Mouse (Mus musculus): ENCODE measurements around the gene Armh4. TPM values are rescaled to one million over a fixed set of nuclear protein-coding genes. Genes with fewer than 3 reads are reported as not detected.
A peak's percentile ranks its signal among the peaks of the same experiment; 100 is the strongest.
"Not testable (repeated sequence)": the region's sequence is repeated elsewhere in the genome, so short reads cannot be mapped to it uniquely, and the experiment has no call there.

The Armh4 gene
- polyA plus RNA-seq, 1 experiment from 2014 or later, result 23.5 TPM

DNA sequence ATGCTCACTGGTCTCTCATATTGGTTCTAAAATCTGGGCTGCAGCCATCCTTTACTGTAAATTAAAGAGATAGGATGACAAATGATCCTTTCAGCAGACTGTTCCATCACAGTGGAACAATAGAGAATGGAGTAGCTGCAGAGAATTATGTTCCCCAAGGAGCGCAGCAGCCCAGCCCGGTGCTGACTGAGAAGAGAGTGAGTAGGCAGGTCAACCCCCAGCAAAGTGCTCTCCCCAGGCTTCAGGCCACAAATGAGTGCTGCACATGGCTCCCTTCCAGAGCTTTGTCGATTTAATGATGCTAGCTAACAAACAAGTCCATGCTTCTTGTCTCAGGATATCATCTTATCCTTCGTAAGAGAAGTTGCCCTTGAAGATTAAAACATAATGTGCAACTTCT lies 2.8 kb downstream of the Armh4 start:
- WGBS, result 51% methylated on average over 4 of the region's 4 CpGs
- Histone ChIP-seq H3K4me3 (no peak overlapping the region), H3K27me3 (no peaks in the 10 kb centered on the region), H3K36me3 (no peaks in the 10 kb centered on the region), H3K4me2 (no peak overlapping the region), H3K9ac (no peak overlapping the region), H3K4me1 (replicated peaks) (peaks cover 25% of the 10 kb centered on the region), H3K27ac (replicated peaks) (no peak overlapping the region), H3K9me3 (no peaks in the 10 kb centered on the region)
- no peak for ATAC-seq (ENCODE audit: low FRiP score, low read depth)

DNA sequence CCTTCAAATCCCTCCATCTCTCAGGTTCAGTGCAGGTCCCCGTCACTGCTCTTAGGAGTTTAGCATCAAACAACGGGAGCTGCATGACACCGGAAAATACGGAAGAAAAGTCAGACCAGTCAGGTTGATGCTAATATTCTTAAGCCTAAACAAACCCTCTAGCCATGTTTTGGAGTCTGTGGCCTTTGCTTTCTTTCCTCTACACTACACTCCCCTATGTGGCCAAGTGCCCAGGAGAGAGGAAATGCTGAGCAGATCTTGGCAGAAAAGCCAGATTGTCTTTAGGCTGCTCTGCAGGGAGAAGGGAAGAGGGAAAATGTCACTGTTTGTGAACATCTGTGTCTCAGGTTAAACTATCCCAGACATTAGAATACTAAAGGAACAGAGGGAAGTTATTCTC lies 5.6 kb downstream of the Armh4 start:
- not testable (repeated sequence) for H3K4me3 ChIP-seq; H3K27me3 ChIP-seq; H3K9ac ChIP-seq; H3K27ac ChIP-seq (replicated peaks); H3K36me3 ChIP-seq; H3K4me2 ChIP-seq; ATAC-seq (ENCODE audit: low FRiP score, low read depth); H3K9me3 ChIP-seq
- 86% methylated on average over 4 of the region's 4 CpGs for WGBS
- H3K4me1 ChIP-seq (replicated peaks), result peaks cover 18% of the 10 kb centered on the region

DNA sequence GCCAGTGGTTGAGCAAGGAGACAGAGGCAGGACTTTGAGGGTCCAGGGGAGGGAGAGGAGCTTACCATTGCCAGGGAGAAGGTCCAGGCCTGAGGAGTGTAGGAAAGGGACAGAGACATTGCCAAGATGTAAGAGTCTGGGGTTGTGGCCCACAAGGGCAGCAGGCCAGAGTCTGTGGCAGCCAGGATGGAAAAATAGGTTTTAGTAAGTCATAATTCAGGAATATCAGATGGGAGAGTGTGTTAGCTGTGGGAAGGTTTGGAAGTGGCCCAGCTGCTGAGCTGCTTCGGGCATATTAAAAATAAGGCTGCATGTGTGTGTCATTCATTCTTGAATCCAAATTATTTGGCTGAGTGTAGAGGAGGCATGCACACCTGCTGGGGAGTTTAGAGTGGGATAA lies 11.4 kb downstream of the Armh4 start:
- Histone ChIP-seq H3K4me1 (replicated peaks) (0 out of 2 replicates have a peak, but pooled peaks cover 4% of the 10 kb centered on the region), H3K27me3 (no peaks in the 10 kb centered on the region), H3K36me3 (peaks cover 7% of the 10 kb centered on the region), H3K4me2 (no peak overlapping the region), H3K9me3 (no peaks in the 10 kb centered on the region), H3K27ac (replicated peaks) (no peak overlapping the region), H3K9ac (no peak overlapping the region), H3K4me3 (no peak overlapping the region)
- ATAC-seq (ENCODE audit: low FRiP score, low read depth), result no peak
- 73% methylated on average over 1 of the region's 1 CpGs for WGBS

DNA sequence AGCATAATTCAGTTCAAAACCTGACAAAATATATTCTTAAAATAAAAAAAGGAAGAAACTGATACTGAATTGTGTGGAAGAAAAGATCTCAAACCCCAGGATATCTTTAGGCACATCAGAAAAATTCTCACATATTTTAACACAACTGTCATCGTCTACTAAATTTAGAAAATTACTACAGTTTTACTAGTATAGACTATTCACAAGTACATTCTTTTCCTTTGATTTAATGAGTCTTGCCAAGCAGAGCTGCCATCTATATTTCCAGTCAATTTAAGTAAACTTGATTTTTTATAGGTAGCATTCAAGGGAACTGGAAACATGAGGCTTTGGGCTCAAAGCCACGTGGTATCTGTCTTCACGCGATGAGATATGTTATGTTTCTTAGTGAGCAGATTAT lies 16.6 kb downstream of the Armh4 start:
- Histone ChIP-seq H3K9me3 (no peaks in the 10 kb centered on the region), H3K9ac (no peak overlapping the region), H3K36me3 (peaks cover 7% of the 10 kb centered on the region), H3K27ac (replicated peaks) (no peak overlapping the region), H3K4me2 (no peak overlapping the region), H3K4me1 (replicated peaks) (0 out of 2 replicates have a peak, but pooled peaks cover 1% of the 10 kb centered on the region), H3K27me3 (no peaks in the 10 kb centered on the region), H3K4me3 (no peak overlapping the region)
- 92% methylated on average over 4 of the region's 4 CpGs for WGBS
- ATAC-seq (ENCODE audit: low FRiP score, low read depth), result no peak

DNA sequence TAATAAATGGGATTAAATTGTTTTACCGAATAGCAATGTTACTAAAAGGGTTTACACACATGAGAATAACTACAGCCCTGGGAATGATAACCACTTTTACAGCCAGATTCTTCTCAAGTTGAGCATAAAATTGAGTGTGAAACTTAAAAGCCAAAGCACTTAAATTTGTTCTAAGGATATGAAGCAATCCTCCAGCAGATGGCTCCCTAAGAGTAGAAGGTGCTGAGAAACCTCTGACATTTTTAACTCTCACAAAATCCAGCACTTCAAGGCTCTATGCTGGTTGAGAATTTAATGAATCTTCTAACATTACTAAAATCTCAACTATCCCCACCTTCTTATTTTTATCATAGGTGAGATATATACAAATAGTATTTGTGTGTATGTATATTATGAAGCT lies 27.3 kb downstream of the Armh4 start:
- Histone ChIP-seq H3K27ac (replicated peaks) (no peak overlapping the region), H3K36me3 (0 out of 2 replicates have a peak, but pooled peaks cover 2% of the 10 kb centered on the region), H3K9me3 (no peaks in the 10 kb centered on the region), H3K4me1 (replicated peaks) (no peaks in the 10 kb centered on the region), H3K27me3 (no peaks in the 10 kb centered on the region), H3K9ac (no peak overlapping the region), H3K4me2 (no peak overlapping the region), H3K4me3 (no peak overlapping the region)
- 84% methylated on average over 1 of the region's 1 CpGs for WGBS
- no peak for ATAC-seq (ENCODE audit: low FRiP score, low read depth)

DNA sequence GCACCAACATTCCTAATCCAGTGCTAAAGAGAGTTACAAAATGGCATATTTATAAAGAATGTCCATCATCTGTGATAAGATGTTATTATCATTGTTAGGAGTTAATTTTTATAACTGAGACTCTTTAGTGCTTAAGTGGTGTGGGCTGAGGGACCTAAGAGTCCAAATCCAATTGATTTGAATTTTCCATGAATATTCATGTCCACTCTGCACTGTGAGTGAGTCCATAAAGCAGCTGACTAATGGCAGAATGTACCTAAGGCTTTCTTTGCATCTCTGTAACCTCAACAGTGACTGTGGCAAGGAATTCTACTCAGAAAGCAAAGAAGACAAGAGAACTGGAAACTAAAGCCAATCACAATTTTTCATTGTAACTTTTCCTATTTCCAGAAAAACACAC lies 30.6 kb downstream of the Armh4 start:
- H3K4me1 ChIP-seq (replicated peaks), result no peaks in the 10 kb centered on the region
- no peak overlapping the region for H3K4me2 ChIP-seq
- no peaks in the 10 kb centered on the region for H3K9me3 ChIP-seq
- ATAC-seq (ENCODE audit: low FRiP score, low read depth), result no peak
- peaks cover 5% of the 10 kb centered on the region; the same call in 1 of the 2 replicates for H3K36me3 ChIP-seq
- no peak overlapping the region for H3K27ac ChIP-seq (replicated peaks)
- H3K9ac ChIP-seq, result no peak overlapping the region
- no peaks in the 10 kb centered on the region for H3K27me3 ChIP-seq
- H3K4me3 ChIP-seq, result no peak overlapping the region

DNA sequence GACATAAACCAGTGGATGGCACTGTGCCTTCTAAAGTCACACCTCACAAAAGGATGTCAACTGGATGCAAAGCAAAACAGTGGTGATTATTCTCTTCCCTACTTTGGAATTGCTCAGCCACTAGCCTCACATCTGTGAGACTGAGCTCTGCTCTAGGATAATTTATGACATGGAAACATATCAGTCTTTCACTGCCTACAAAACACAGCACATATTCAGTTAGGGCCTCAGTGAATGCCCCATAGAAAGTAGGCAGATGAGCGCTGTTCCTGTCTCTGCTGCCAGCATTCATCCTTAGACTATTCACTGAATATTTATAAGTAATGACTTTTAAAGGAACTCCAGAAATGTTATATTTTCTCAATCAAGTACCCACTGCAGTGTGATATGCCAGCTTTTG lies 37.3 kb downstream of the Armh4 start:
- WGBS, result 78% methylated on average over 1 of the region's 1 CpGs
- H3K27ac ChIP-seq (replicated peaks), result no peak overlapping the region

DNA sequence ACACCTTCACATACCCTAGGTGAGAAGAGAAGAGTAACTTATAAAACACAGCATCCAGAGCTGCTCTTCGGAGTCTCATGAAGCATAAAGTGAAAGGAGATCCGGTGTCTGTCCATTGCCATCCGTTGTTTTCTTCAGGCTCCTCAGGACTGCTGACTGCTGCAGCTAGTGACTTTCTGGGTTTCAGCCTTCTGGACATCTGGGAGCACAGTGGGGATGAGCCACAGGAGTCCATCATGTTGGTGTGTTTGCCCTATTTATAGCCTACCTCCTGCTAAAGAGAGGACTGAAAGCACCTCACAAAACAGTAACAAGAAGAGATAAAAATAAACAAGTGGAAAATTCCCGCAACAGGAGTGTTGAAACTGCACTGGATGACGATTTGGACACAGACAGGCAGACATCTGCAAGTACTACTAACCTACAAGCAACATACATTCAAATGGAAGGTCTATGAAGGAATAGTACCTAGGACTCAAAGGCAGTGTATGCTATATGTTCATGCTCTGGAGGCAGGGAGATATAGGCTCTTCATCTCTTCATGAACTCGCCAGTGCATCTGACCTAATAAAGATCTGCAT lies 39.1 kb downstream of the Armh4 start:
- Histone ChIP-seq H3K4me3 (no peak overlapping the region), H3K4me2 (no peak overlapping the region), H3K9me3 (no peaks in the 10 kb centered on the region), H3K9ac (no peak overlapping the region), H3K27me3 (no peaks in the 10 kb centered on the region), H3K4me1 (replicated peaks) (no peaks in the 10 kb centered on the region), H3K36me3 (no peaks in the 10 kb centered on the region), H3K27ac (replicated peaks) (no peak overlapping the region)
- WGBS, result 84% methylated on average over 6 of the region's 6 CpGs
- ATAC-seq (ENCODE audit: low FRiP score, low read depth), result no peak

More for the DNA sequence above, 37.3 kb downstream of the Armh4 start:
- H3K36me3 ChIP-seq, result peaks cover 3% of the 10 kb centered on the region; the same call in 1 of the 2 replicates
- no peak overlapping the region for H3K4me2 ChIP-seq
- no peaks in the 10 kb centered on the region for H3K9me3 ChIP-seq
- H3K27me3 ChIP-seq, result no peaks in the 10 kb centered on the region
- H3K4me1 ChIP-seq (replicated peaks), result no peaks in the 10 kb centered on the region
- no peak for ATAC-seq (ENCODE audit: low FRiP score, low read depth)
- H3K4me3 ChIP-seq, result no peak overlapping the region
- H3K9ac ChIP-seq, result no peak overlapping the region

DNA sequence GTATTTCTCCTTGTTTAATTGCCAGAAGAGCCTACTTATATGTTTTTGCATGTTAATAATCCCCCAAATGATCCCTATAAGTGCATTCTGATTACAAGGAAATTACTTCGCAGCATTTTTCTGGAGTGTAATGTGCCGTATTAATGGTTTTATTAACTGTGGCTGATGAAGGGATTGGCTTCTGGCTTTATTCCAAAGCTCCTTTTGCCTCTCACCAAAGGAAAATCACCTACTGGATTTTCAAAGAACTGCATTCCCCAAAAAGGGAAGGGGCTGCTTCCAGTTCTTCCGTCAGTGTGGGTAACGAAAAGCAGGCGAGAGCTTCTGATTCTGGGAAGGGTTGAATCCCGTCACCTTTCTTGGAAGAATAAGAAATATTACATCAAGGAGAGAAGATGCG lies 43.9 kb downstream of the Armh4 start:
- H3K27me3 ChIP-seq, result no peaks in the 10 kb centered on the region
- H3K9ac ChIP-seq, result no peak overlapping the region
- WGBS, result 56% methylated on average over 7 of the region's 7 CpGs
- H3K4me3 ChIP-seq, result no peak overlapping the region
- no peaks in the 10 kb centered on the region for H3K9me3 ChIP-seq
- 0 out of 2 replicates have a peak, but pooled peaks have one; percentile 43 for ATAC-seq (ENCODE audit: low FRiP score, low read depth)
- H3K4me1 ChIP-seq (replicated peaks), result no peaks in the 10 kb centered on the region
- H3K36me3 ChIP-seq, result no peaks in the 10 kb centered on the region
- H3K4me2 ChIP-seq, result no peak overlapping the region
- H3K27ac ChIP-seq (replicated peaks), result no peak overlapping the region

DNA sequence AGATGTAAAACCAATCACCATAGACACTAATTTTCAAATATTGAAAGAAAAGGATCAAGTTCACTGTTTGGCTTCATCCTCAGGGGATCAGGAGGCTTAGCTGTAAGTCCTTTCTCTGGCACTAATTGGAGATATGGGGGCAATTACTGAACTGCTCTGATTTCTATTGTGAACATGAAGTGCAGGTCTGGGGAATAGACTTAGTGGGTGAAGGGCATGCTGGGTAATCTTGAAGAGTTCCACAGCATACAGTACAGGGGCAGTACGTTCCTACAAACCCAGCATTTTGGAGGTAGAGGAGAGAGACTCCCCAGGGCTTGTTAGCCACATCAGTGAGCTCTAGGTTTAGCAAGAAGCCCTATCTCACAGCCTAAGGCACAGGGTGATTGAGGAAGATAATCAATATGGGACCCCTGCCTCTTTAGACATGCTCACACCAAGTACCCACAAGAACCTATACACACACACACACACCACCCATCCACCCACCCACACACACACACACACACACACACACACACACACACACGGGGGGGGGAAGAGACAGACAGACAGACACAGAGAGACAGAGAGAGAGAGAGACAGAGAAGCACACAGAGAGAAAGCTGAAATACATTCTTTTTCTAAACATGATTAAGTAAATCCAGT lies 44.6 kb downstream of the Armh4 start:
- H3K4me3 ChIP-seq, result no peak overlapping the region
- no peaks in the 10 kb centered on the region for H3K4me1 ChIP-seq (replicated peaks)
- no peak overlapping the region for H3K27ac ChIP-seq (replicated peaks)
- H3K36me3 ChIP-seq, result no peaks in the 10 kb centered on the region
- ATAC-seq (ENCODE audit: low FRiP score, low read depth), result peak; percentile 49; the same call in 1 of the 2 replicates
- WGBS, result 42% methylated on average over 2 of the region's 2 CpGs
- no peak overlapping the region for H3K4me2 ChIP-seq
- H3K27me3 ChIP-seq, result no peaks in the 10 kb centered on the region
- H3K9me3 ChIP-seq, result no peaks in the 10 kb centered on the region
- H3K9ac ChIP-seq, result no peak overlapping the region

DNA sequence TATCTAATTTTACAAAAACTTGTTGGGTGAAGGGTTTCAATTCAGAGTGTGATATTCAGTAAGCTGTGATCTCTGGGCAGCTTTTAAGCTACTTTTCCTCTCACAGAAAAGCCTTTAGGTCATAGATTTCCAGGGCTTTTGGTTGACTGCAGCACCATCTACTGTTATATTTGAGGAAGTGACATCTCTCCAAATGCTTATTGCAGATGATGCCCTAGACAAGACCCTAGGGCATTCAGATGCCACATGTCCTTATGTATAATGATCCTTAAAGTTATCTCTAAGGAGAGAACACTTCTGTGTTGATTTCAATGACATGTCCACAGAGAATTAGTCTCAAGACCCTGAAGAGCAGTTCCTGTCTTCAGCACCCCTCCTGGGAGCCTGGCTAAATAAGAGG lies 49.2 kb downstream of the Armh4 start:
- Histone ChIP-seq H3K4me3 (no peak overlapping the region), H3K4me2 (no peak overlapping the region), H3K4me1 (replicated peaks) (no peaks in the 10 kb centered on the region), H3K27me3 (no peaks in the 10 kb centered on the region), H3K9me3 (no peaks in the 10 kb centered on the region), H3K9ac (no peak overlapping the region), H3K27ac (replicated peaks) (no peak overlapping the region), H3K36me3 (no peaks in the 10 kb centered on the region)
- ATAC-seq (ENCODE audit: low FRiP score, low read depth), result peak; percentile 49

DNA sequence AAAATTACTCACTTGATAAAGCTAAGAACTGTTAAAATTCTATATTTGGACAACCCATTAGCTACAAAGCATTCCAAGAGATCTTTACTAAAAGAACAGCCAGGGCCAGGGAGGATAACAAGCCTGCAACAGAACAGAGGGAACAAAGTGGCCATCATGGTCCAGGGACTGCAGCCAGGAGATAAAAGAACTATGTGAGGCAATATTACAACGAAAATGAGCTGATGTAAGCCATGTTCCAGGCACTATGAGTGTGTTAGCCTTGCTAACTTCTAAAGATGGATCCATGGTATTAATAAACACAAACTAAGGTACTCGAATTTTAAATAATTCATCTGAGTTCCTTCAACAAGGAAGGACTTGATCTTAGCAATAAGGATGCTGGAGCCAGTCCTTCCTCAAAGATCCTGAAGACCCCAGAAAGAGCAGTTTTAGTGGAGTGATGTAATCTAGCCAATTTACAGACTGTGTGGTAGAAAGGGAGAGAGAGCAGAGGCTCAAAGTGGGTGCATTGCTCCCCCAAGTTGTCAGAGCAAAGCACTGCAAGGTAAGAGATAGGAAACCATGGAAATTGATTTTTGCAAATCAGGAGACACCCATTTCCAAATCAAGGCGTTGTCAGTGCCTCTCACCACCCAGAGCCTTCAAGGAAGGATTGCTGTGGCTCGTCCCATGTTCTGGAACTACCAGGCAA lies 59.7 kb downstream of the Armh4 start:
- H3K27ac ChIP-seq (replicated peaks), result no peak overlapping the region
- 56% methylated on average over 4 of the region's 4 CpGs for WGBS
- H3K36me3 ChIP-seq, result no peaks in the 10 kb centered on the region
- no peaks in the 10 kb centered on the region for H3K9me3 ChIP-seq
- peak; percentile 69; the same call in 1 of the 2 replicates for ATAC-seq (ENCODE audit: low FRiP score, low read depth)
- no peak overlapping the region for H3K4me3 ChIP-seq
- H3K27me3 ChIP-seq, result no peaks in the 10 kb centered on the region
- H3K9ac ChIP-seq, result no peak overlapping the region
- no peaks in the 10 kb centered on the region for H3K4me1 ChIP-seq (replicated peaks)
- H3K4me2 ChIP-seq, result no peak overlapping the region

Data from hindbrain, embryonic 15.5 days (tissue).